Mouse (Mus musculus): ENCODE measurements around the gene Olfr104-ps. TPM values are rescaled to one million over a fixed set of nuclear protein-coding genes. Genes with fewer than 3 reads are reported as not detected.

Olfr104-ps gene
- polyA plus RNA-seq (2012; rRNA removed), result not detected in 2 replicates

- Histone ChIP-seq H3K4me1 (replicated peaks; ENCODE audit: control insufficient read depth, insufficient read depth, low read length) (no peaks in the 10 kb centered on the region), H3K27me3 (ENCODE audit: control insufficient read depth, insufficient read depth, low read length) (no peaks in the 10 kb centered on the region), H3K36me3 (ENCODE audit: control insufficient read depth, insufficient read depth, low read length) (no peaks in the 10 kb centered on the region), H3K4me3 (ENCODE audit: control insufficient read depth, insufficient read depth, low read length) (no peak within 1 kb of the TSS), H3K27ac (ENCODE audit: control insufficient read depth, insufficient read depth, low read length) (no peak within 1 kb of the TSS)
- no peak for TF ChIP-seq POLR2A (IDR thresholded peaks at IDR 0.05; ENCODE audit: control insufficient read depth, extremely low read depth, insufficient read depth, low read length, poor library complexity)
- TF ChIP-seq CTCF (IDR thresholded peaks at IDR 0.05; ENCODE audit: borderline replicate concordance, control insufficient read depth, extremely low read depth, insufficient read depth, low read length, poor library complexity), result no peak
- no peak for DNase-seq
Observed at GRCm38 (mm10) chr17:37359282-37359681, at the start of gene Olfr104-ps. Olfr104-ps (plus strand) TSS chr17:37359582.

- WGBS, result 63% methylated on average over 2 of the region's 2 CpGs
- Histone ChIP-seq H3K4me3 (ENCODE audit: control insufficient read depth, insufficient read depth, low read length) (no peak overlapping the region), H3K36me3 (ENCODE audit: control insufficient read depth, insufficient read depth, low read length) (no peaks in the 10 kb centered on the region), H3K27me3 (ENCODE audit: control insufficient read depth, insufficient read depth, low read length) (no peaks in the 10 kb centered on the region), H3K27ac (ENCODE audit: control insufficient read depth, insufficient read depth, low read length) (no peak overlapping the region), H3K4me1 (replicated peaks; ENCODE audit: control insufficient read depth, insufficient read depth, low read length) (no peaks in the 10 kb centered on the region)
- no peak for DNase-seq
- TF ChIP-seq CTCF (IDR thresholded peaks at IDR 0.05; ENCODE audit: borderline replicate concordance, control insufficient read depth, extremely low read depth, insufficient read depth, low read length, poor library complexity) (no peak), POLR2A (IDR thresholded peaks at IDR 0.05; ENCODE audit: control insufficient read depth, extremely low read depth, insufficient read depth, low read length, poor library complexity) (no peak)
Observed at GRCm38 (mm10) chr17:37310146-37310699, 49.2 kb upstream of the Olfr104-ps start.

GRCm38 (mm10) chr17:37316954-37317353, 42.4 kb upstream of the Olfr104-ps start, which contains the start of gene Olfr102:
Olfr102 (minus strand) TSS chr17:37317054.
- no peak for DNase-seq
- Histone ChIP-seq H3K4me3 (ENCODE audit: control insufficient read depth, insufficient read depth, low read length) (no peak within 1 kb of the TSS), H3K36me3 (ENCODE audit: control insufficient read depth, insufficient read depth, low read length) (no peaks in the 10 kb centered on the region), H3K27me3 (ENCODE audit: control insufficient read depth, insufficient read depth, low read length) (no peaks in the 10 kb centered on the region), H3K4me1 (replicated peaks; ENCODE audit: control insufficient read depth, insufficient read depth, low read length) (no peaks in the 10 kb centered on the region), H3K27ac (ENCODE audit: control insufficient read depth, insufficient read depth, low read length) (no peak within 1 kb of the TSS)
- TF ChIP-seq POLR2A (IDR thresholded peaks at IDR 0.05; ENCODE audit: control insufficient read depth, extremely low read depth, insufficient read depth, low read length, poor library complexity) (no peak), CTCF (IDR thresholded peaks at IDR 0.05; ENCODE audit: borderline replicate concordance, control insufficient read depth, extremely low read depth, insufficient read depth, low read length, poor library complexity) (no peak)

- H3K27ac ChIP-seq (ENCODE audit: control insufficient read depth, insufficient read depth, low read length), result no peak within 1 kb of the TSS
- no peak within 1 kb of the TSS for H3K4me3 ChIP-seq (ENCODE audit: control insufficient read depth, insufficient read depth, low read length)
- TF ChIP-seq POLR2A (IDR thresholded peaks at IDR 0.05; ENCODE audit: control insufficient read depth, extremely low read depth, insufficient read depth, low read length, poor library complexity), result no peak
- no peaks in the 10 kb centered on the region for H3K27me3 ChIP-seq (ENCODE audit: control insufficient read depth, insufficient read depth, low read length)
- DNase-seq, result no peak
- no peaks in the 10 kb centered on the region for H3K36me3 ChIP-seq (ENCODE audit: control insufficient read depth, insufficient read depth, low read length)
- H3K4me1 ChIP-seq (replicated peaks; ENCODE audit: control insufficient read depth, insufficient read depth, low read length), result no peaks in the 10 kb centered on the region
- WGBS, result 95% methylated on average over 2 of the region's 2 CpGs
Observed at GRCm38 (mm10) chr17:37339598-37339997, 19.8 kb upstream of the Olfr104-ps start, which contains the start of gene Olfr103. Olfr103 (minus strand) TSS chr17:37339698.

GRCm38 (mm10) chr17:37378733-37379132, 19.4 kb downstream of the Olfr104-ps start, which contains the start of gene Olfr105-ps:
Olfr105-ps (plus strand) TSS chr17:37379033.
- Histone ChIP-seq H3K4me3 (ENCODE audit: control insufficient read depth, insufficient read depth, low read length) (no peak within 1 kb of the TSS), H3K27me3 (ENCODE audit: control insufficient read depth, insufficient read depth, low read length) (no peaks in the 10 kb centered on the region), H3K36me3 (ENCODE audit: control insufficient read depth, insufficient read depth, low read length) (no peaks in the 10 kb centered on the region), H3K4me1 (replicated peaks; ENCODE audit: control insufficient read depth, insufficient read depth, low read length) (no peaks in the 10 kb centered on the region), H3K27ac (ENCODE audit: control insufficient read depth, insufficient read depth, low read length) (no peak within 1 kb of the TSS)
- TF ChIP-seq POLR2A (IDR thresholded peaks at IDR 0.05; ENCODE audit: control insufficient read depth, extremely low read depth, insufficient read depth, low read length, poor library complexity) (no peak), CTCF (IDR thresholded peaks at IDR 0.05; ENCODE audit: borderline replicate concordance, control insufficient read depth, extremely low read depth, insufficient read depth, low read length, poor library complexity) (no peak)
- no peak for DNase-seq

GRCm38 (mm10) chr17:37390093-37390492, 30.7 kb downstream of the Olfr104-ps start, which contains the start of gene Olfr106-ps:
Olfr106-ps (plus strand) TSS chr17:37390393.
- TF ChIP-seq CTCF (IDR thresholded peaks at IDR 0.05; ENCODE audit: borderline replicate concordance, control insufficient read depth, extremely low read depth, insufficient read depth, low read length, poor library complexity) (no peak), POLR2A (IDR thresholded peaks at IDR 0.05; ENCODE audit: control insufficient read depth, extremely low read depth, insufficient read depth, low read length, poor library complexity) (no peak)
- 83% methylated on average over 1 of the region's 1 CpGs for WGBS

GRCm38 (mm10) chr17:37398926-37399325, 39.5 kb downstream of the Olfr104-ps start, which contains the start of gene Olfr107:
Olfr107 (plus strand) TSS chr17:37399226.
- H3K27ac ChIP-seq (ENCODE audit: control insufficient read depth, insufficient read depth, low read length), result no peak within 1 kb of the TSS
- DNase-seq, result no peak
- TF ChIP-seq CTCF (IDR thresholded peaks at IDR 0.05; ENCODE audit: borderline replicate concordance, control insufficient read depth, extremely low read depth, insufficient read depth, low read length, poor library complexity) (no peak), POLR2A (IDR thresholded peaks at IDR 0.05; ENCODE audit: control insufficient read depth, extremely low read depth, insufficient read depth, low read length, poor library complexity) (no peak)
- H3K27me3 ChIP-seq (ENCODE audit: control insufficient read depth, insufficient read depth, low read length), result no peaks in the 10 kb centered on the region
- H3K4me3 ChIP-seq (ENCODE audit: control insufficient read depth, insufficient read depth, low read length), result no peak within 1 kb of the TSS
- H3K36me3 ChIP-seq (ENCODE audit: control insufficient read depth, insufficient read depth, low read length), result no peaks in the 10 kb centered on the region
- 78% methylated on average over 3 of the region's 3 CpGs for WGBS
- H3K4me1 ChIP-seq (replicated peaks; ENCODE audit: control insufficient read depth, insufficient read depth, low read length), result no peaks in the 10 kb centered on the region

More at GRCm38 (mm10) chr17:37390093-37390492, 30.7 kb downstream of the Olfr104-ps start, which contains the start of gene Olfr106-ps:
- Histone ChIP-seq H3K27ac (ENCODE audit: control insufficient read depth, insufficient read depth, low read length) (no peak within 1 kb of the TSS), H3K36me3 (ENCODE audit: control insufficient read depth, insufficient read depth, low read length) (no peaks in the 10 kb centered on the region), H3K27me3 (ENCODE audit: control insufficient read depth, insufficient read depth, low read length) (no peaks in the 10 kb centered on the region), H3K4me1 (replicated peaks; ENCODE audit: control insufficient read depth, insufficient read depth, low read length) (no peaks in the 10 kb centered on the region), H3K4me3 (ENCODE audit: control insufficient read depth, insufficient read depth, low read length) (no peak within 1 kb of the TSS)
- DNase-seq, result no peak

Data from thymus, adult 2 months (tissue).